16 mouse cellular contexts compared by ENCODE assay signal in the genomic region with DNA sequence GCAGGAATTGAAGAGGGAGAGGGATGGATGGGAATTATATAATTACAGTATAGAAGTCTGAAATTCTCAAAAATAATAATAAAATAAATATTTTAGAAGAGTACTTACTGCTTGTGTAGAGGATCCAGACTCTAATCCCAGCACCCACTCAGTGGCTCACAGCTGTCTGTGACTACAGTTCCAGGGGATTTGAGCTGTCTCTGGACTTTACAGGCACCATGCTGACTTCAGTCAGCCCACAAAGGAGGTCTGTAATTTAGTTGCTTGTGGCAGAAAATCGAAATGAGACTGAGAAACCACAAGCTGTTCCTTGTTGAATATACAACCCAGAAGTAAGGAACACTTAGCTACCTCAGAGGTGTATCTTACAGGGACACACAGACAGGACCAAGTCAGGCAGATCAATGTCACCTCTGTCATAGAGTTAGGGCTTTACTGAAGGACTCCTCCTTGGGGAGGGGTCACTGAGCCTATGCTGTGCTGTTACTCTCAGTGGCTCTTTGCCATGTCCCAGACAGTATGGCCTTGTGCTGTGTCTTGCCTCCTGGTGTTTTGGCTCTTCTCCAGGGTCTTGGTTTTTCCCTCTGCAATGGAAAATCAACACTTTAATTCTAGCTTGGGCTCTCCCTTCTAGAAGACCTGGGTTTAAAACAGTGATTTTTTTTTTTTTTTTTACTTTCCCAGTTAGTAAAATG. TPM values are rescaled to one million over a fixed set of nuclear protein-coding genes. Genes with fewer than 3 reads are reported as not detected.
DNase-seq lines count a peak whose midpoint lies in the region; ATAC-seq and TF ChIP-seq lines count a peak whose summit lies in the region.
"Had no signal": no experiment of that assay in that cellular context is flagged by ENCODE, and none has a peak within 500 bp of the region (broad histone marks: within the 10 kb centered on the region; RNA-seq: fewer than 3 reads in every experiment).

No protein-coding gene starts in this region.

- H3K9me3 ChIP-seq in hindbrain, embryonic 14.5 days (ENCODE audit: control insufficient read depth, low read length) = no peaks in the 10 kb centered on the region
- no peaks in the 10 kb centered on the region for H3K9me3 ChIP-seq in hindbrain, embryonic 10.5 days
- H3K9me3 ChIP-seq in midbrain, embryonic 16.5 days (replicated peaks; ENCODE audit: control insufficient read depth, low read length, poor library complexity, severe bottlenecking) = no peaks in the 10 kb centered on the region
- no peaks in the 10 kb centered on the region for H3K9me3 ChIP-seq in midbrain, embryonic 11.5 days (ENCODE audit: control insufficient read depth, low read length)
- H3K9me3 ChIP-seq in midbrain, postnatal 0 days (ENCODE audit: low read length) = no peaks in the 10 kb centered on the region
- H3K9me3 ChIP-seq: heart, embryonic 15.5 days had no signal

- 0 out of 2 replicates have a peak overlapping the region, but pooled peaks have one; percentile 32 for H3K27ac ChIP-seq in hindbrain, embryonic 14.5 days
- no peak overlapping the region for H3K27ac ChIP-seq in hindbrain, embryonic 10.5 days
- 0 out of 2 replicates have a peak overlapping the region, but pooled peaks have one; percentile 28 for H3K27ac ChIP-seq in midbrain, embryonic 16.5 days (ENCODE audit: low read length)
- no peak overlapping the region for H3K27ac ChIP-seq in midbrain, embryonic 11.5 days (ENCODE audit: low read depth, low read length)
- H3K27ac ChIP-seq in midbrain, postnatal 0 days (ENCODE audit: low read depth, low read length) = no peak overlapping the region
- H3K27ac ChIP-seq: gastrocnemius, adult 2 months; heart, embryonic 15.5 days had no signal

- no peak overlapping the region for H3K9ac ChIP-seq in hindbrain, embryonic 14.5 days
- no peak overlapping the region for H3K9ac ChIP-seq in midbrain, embryonic 16.5 days (ENCODE audit: low read depth, low read length)
- no peak overlapping the region for H3K9ac ChIP-seq in midbrain, embryonic 11.5 days (ENCODE audit: low read length)
- no peak overlapping the region for H3K9ac ChIP-seq in midbrain, postnatal 0 days (replicated peaks; ENCODE audit: low read length, poor library complexity, severe bottlenecking)
- H3K9ac ChIP-seq: heart, embryonic 15.5 days had no signal

- no peaks in the 10 kb centered on the region for H3K36me3 ChIP-seq in hindbrain, embryonic 14.5 days (replicated peaks; ENCODE audit: control insufficient read depth, insufficient read depth)
- no peaks in the 10 kb centered on the region for H3K36me3 ChIP-seq in hindbrain, embryonic 10.5 days
- no peaks in the 10 kb centered on the region for H3K36me3 ChIP-seq in midbrain, embryonic 16.5 days (ENCODE audit: control insufficient read depth, insufficient read depth, low read length)
- no peaks in the 10 kb centered on the region for H3K36me3 ChIP-seq in midbrain, embryonic 11.5 days (ENCODE audit: control insufficient read depth, insufficient read depth, low read length)
- H3K36me3 ChIP-seq in midbrain, postnatal 0 days (ENCODE audit: insufficient read depth, low read length) = no peaks in the 10 kb centered on the region
- H3K36me3 ChIP-seq: heart, embryonic 15.5 days had no signal

- TF ChIP-seq CTCF in midbrain, postnatal 0 days (IDR thresholded peaks at IDR 0.05) = no peak

- no peaks in the 10 kb centered on the region for H3K4me1 ChIP-seq in hindbrain, embryonic 14.5 days (replicated peaks; ENCODE audit: control insufficient read depth, insufficient read depth, low read length)
- no peaks in the 10 kb centered on the region for H3K4me1 ChIP-seq in hindbrain, embryonic 10.5 days (replicated peaks)
- no peaks in the 10 kb centered on the region for H3K4me1 ChIP-seq in midbrain, embryonic 16.5 days (ENCODE audit: control insufficient read depth, insufficient read depth, low read length)
- no peaks in the 10 kb centered on the region for H3K4me1 ChIP-seq in midbrain, embryonic 11.5 days (ENCODE audit: control insufficient read depth, insufficient read depth, low read length)
- H3K4me1 ChIP-seq in midbrain, postnatal 0 days (ENCODE audit: insufficient read depth, low read length) = no peaks in the 10 kb centered on the region
- H3K4me1 ChIP-seq: heart, embryonic 15.5 days had no signal

- no peaks in the 10 kb centered on the region for H3K27me3 ChIP-seq in hindbrain, embryonic 14.5 days (ENCODE audit: control insufficient read depth, insufficient read depth, low read length)
- no peaks in the 10 kb centered on the region for H3K27me3 ChIP-seq in hindbrain, embryonic 10.5 days (ENCODE audit: insufficient read depth, poor library complexity, severe bottlenecking)
- no peaks in the 10 kb centered on the region for H3K27me3 ChIP-seq in midbrain, embryonic 16.5 days (ENCODE audit: control insufficient read depth, insufficient read depth, low read depth, low read length)
- H3K27me3 ChIP-seq in midbrain, embryonic 11.5 days (ENCODE audit: control insufficient read depth, insufficient read depth, low read length) = no peaks in the 10 kb centered on the region
- no peaks in the 10 kb centered on the region for H3K27me3 ChIP-seq in midbrain, postnatal 0 days (ENCODE audit: insufficient read depth, low read length)
- H3K27me3 ChIP-seq: heart, embryonic 15.5 days had no signal

- ATAC-seq in hindbrain, embryonic 14.5 days (ENCODE audit: low FRiP score) = peak; percentile 70; the same call in 1 of the 2 replicates
- ATAC-seq in midbrain, embryonic 16.5 days = peak; percentile 72; the same call in 1 of the 2 replicates
- ATAC-seq in midbrain, embryonic 11.5 days (ENCODE audit: low FRiP score) = no peak
- ATAC-seq in midbrain, postnatal 0 days (ENCODE audit: low FRiP score) = 0 out of 2 replicates have a peak, but pooled peaks have one; percentile 64
- ATAC-seq in megakaryocyte progenitor cell, adult 5-6 weeks (replicated peaks; ENCODE audit: poor library complexity) = no peak

- no peak overlapping the region for H3K4me2 ChIP-seq in hindbrain, embryonic 14.5 days (replicated peaks)
- H3K4me2 ChIP-seq in midbrain, embryonic 16.5 days (ENCODE audit: low read length) = no peak overlapping the region
- no peak overlapping the region for H3K4me2 ChIP-seq in midbrain, embryonic 11.5 days
- no peak overlapping the region for H3K4me2 ChIP-seq in midbrain, postnatal 0 days (ENCODE audit: low read depth, low read length, poor library complexity, severe bottlenecking)
- H3K4me2 ChIP-seq: heart, embryonic 15.5 days had no signal

- peak; percentile 57 for DNase-seq in hindbrain, embryonic 14.5 days (ENCODE audit: low spot score)
- no peak for DNase-seq in hindbrain, embryonic 10.5 days (ENCODE audit: low spot score)
- DNase-seq in midbrain, embryonic 11.5 days (ENCODE audit: low spot score, missing footprints) = no peak
- peak; percentile 15 for DNase-seq in adrenal gland, postnatal 25 days
- peak; percentile 74 for DNase-seq in midbrain, postnatal 0 days (ENCODE audit: low spot score)
- DNase-seq: gastrocnemius, adult 2 months; thymus, adult 2 months had no signal

- no peak overlapping the region for H3K4me3 ChIP-seq in hindbrain, embryonic 14.5 days (replicated peaks; ENCODE audit: low read length)
- no peak overlapping the region for H3K4me3 ChIP-seq in hindbrain, embryonic 10.5 days
- no peak overlapping the region for H3K4me3 ChIP-seq in midbrain, embryonic 16.5 days (ENCODE audit: low read depth, low read length)
- H3K4me3 ChIP-seq in midbrain, embryonic 11.5 days (ENCODE audit: low read depth, low read length) = no peak overlapping the region
- no peak overlapping the region for H3K4me3 ChIP-seq in midbrain, postnatal 0 days (ENCODE audit: low read depth, low read length)
- H3K4me3 ChIP-seq: erythroblast, embryonic 14.5 days; gastrocnemius, adult 2 months; heart, embryonic 15.5 days had no signal

- 56% methylated on average over 1 of the region's 1 CpGs for WGBS in hindbrain, embryonic 14.5 days
- 56% methylated on average over 1 of the region's 1 CpGs for WGBS in hindbrain, embryonic 10.5 days
- WGBS in midbrain, embryonic 16.5 days = 57% methylated on average over 1 of the region's 1 CpGs
- WGBS in midbrain, embryonic 11.5 days = 45% methylated on average over 1 of the region's 1 CpGs
- WGBS in midbrain, postnatal 0 days = 17% methylated on average over 1 of the region's 1 CpGs

RNA-seq across cellular contexts. Expression of a gene that starts 29.5 kb away (rescaled TPM):
- polyA plus RNA-seq in hindbrain, embryonic 14.5 days (2014; fragmentation: Nextera tagmentation; extraction: Ambion mirVana) = 0.60 and 0.76 TPM in 2 replicates
- polyA plus RNA-seq in hindbrain, embryonic 10.5 days (2016; fragmentation: Nextera tagmentation; extraction: Ambion mirVana) = 0.12 TPM in 1 of 2 replicates, not detected in the other
- polyA plus RNA-seq in midbrain, embryonic 16.5 days (2015; fragmentation: Nextera tagmentation; extraction: Ambion mirVana) = not detected in 2 replicates
- not detected in 2 replicates for polyA plus RNA-seq in midbrain, embryonic 11.5 days (2014; fragmentation: Nextera tagmentation; extraction: Ambion mirVana)
- total RNA-seq in adrenal gland, postnatal 25 days (2021) = 0.70 and 10.3 TPM in 2 replicates
- not detected in 2 replicates for total RNA-seq in midbrain, postnatal 0 days (2014; rRNA removed)
- polyA plus RNA-seq in midbrain, postnatal 0 days (2015; fragmentation: Nextera tagmentation; extraction: Ambion mirVana) = 0.27 and 0.44 TPM in 2 replicates
- 10.5 and 13.8 TPM in 2 replicates for total RNA-seq in megakaryocyte progenitor cell, adult 5-6 weeks (2015)
- total RNA-seq in megakaryocyte progenitor cell, adult 5-6 weeks (2017) = 10.5 and 19.5 TPM in 2 replicates
- total RNA-seq: gastrocnemius, adult 2 months; neutrophil, adult 5-6 weeks had no signal
- polyA plus RNA-seq: erythroblast, embryonic 14.5 days had no signal

RNA-seq across cellular contexts. Expression of a gene that starts 47.1 kb away (rescaled TPM):
- 29.6 and 32.6 TPM in 2 replicates for polyA plus RNA-seq in hindbrain, embryonic 14.5 days (2014; fragmentation: Nextera tagmentation; extraction: Ambion mirVana)
- 34.6 and 43.5 TPM in 2 replicates for polyA plus RNA-seq in hindbrain, embryonic 10.5 days (2016; fragmentation: Nextera tagmentation; extraction: Ambion mirVana)
- 25.5 and 27.4 TPM in 2 replicates for polyA plus RNA-seq in midbrain, embryonic 16.5 days (2015; fragmentation: Nextera tagmentation; extraction: Ambion mirVana)
- polyA plus RNA-seq in midbrain, embryonic 11.5 days (2014; fragmentation: Nextera tagmentation; extraction: Ambion mirVana) = 31.8 and 34.4 TPM in 2 replicates
- total RNA-seq in adrenal gland, postnatal 25 days (2021) = 127 and 153 TPM in 2 replicates
- total RNA-seq in midbrain, postnatal 0 days (2014; rRNA removed) = 30.3 and 44.8 TPM in 2 replicates
- 16.2 and 18.5 TPM in 2 replicates for polyA plus RNA-seq in midbrain, postnatal 0 days (2015; fragmentation: Nextera tagmentation; extraction: Ambion mirVana)
- 41.7 and 53.7 TPM in 2 replicates for total RNA-seq in megakaryocyte progenitor cell, adult 5-6 weeks (2015)
- 81.6 and 90.2 TPM in 2 replicates for total RNA-seq in megakaryocyte progenitor cell, adult 5-6 weeks (2017)

RNA-seq across cellular contexts. Expression of a gene that starts 59.3 kb away (rescaled TPM):
- polyA plus RNA-seq in hindbrain, embryonic 14.5 days (2014; fragmentation: Nextera tagmentation; extraction: Ambion mirVana) = 0.30 and 0.87 TPM in 2 replicates
- polyA plus RNA-seq in hindbrain, embryonic 10.5 days (2016; fragmentation: Nextera tagmentation; extraction: Ambion mirVana) = 0.20 TPM in 1 of 2 replicates, not detected in the other
- polyA plus RNA-seq in midbrain, embryonic 16.5 days (2015; fragmentation: Nextera tagmentation; extraction: Ambion mirVana) = 0.82 and 1.2 TPM in 2 replicates
- polyA plus RNA-seq in midbrain, embryonic 11.5 days (2014; fragmentation: Nextera tagmentation; extraction: Ambion mirVana) = 0.12 and 0.15 TPM in 2 replicates
- total RNA-seq in adrenal gland, postnatal 25 days (2021) = 2.9 and 3.2 TPM in 2 replicates
- total RNA-seq in midbrain, postnatal 0 days (2014; rRNA removed) = 0.16 and 0.24 TPM in 2 replicates
- polyA plus RNA-seq in midbrain, postnatal 0 days (2015; fragmentation: Nextera tagmentation; extraction: Ambion mirVana) = 1.5 and 1.7 TPM in 2 replicates
- total RNA-seq in megakaryocyte progenitor cell, adult 5-6 weeks (2015) = not detected in 2 replicates
- not detected in 2 replicates for total RNA-seq in megakaryocyte progenitor cell, adult 5-6 weeks (2017)
- total RNA-seq: layer of hippocampus, adult 8-10 months; left cerebral cortex, postnatal 36 days; megakaryocyte, adult 5-6 weeks; neutrophil, adult 5-6 weeks had no signal
- polyA plus RNA-seq: erythroblast, embryonic 14.5 days; spleen, adult 2 months had no signal

Comparison
In these comparisons a context has a peak if more than half of its experiments do, and no peak if none do; other contexts are left out.
1. ATAC-seq: peak in hindbrain, embryonic 14.5 days (single experiment), midbrain, embryonic 16.5 days (single experiment) and midbrain, postnatal 0 days (single experiment); none in midbrain, embryonic 11.5 days (single experiment) and megakaryocyte progenitor cell, adult 5-6 weeks (single experiment).
2. DNase-seq: peak in hindbrain, embryonic 14.5 days (single experiment), adrenal gland, postnatal 25 days (single experiment) and midbrain, postnatal 0 days (single experiment); none in hindbrain, embryonic 10.5 days (single experiment) and midbrain, embryonic 11.5 days (single experiment).
3. H3K27ac ChIP-seq: peak in hindbrain, embryonic 14.5 days (single experiment) and midbrain, embryonic 16.5 days (single experiment); none in hindbrain, embryonic 10.5 days (single experiment), midbrain, embryonic 11.5 days (single experiment) and midbrain, postnatal 0 days (single experiment).